Mouse (Mus musculus): ENCODE measurements at regions not wholly inside any gene's neighbourhood (a gene's known extent, or its start where the extent isn't known, plus 50 kb on each side); places are given as distances from the start of the nearest gene placed in this dataset.
"Not testable (repeated sequence)": the region's sequence is repeated elsewhere in the genome, so short reads cannot be mapped to it uniquely, and the experiment has no call there.

DNA sequence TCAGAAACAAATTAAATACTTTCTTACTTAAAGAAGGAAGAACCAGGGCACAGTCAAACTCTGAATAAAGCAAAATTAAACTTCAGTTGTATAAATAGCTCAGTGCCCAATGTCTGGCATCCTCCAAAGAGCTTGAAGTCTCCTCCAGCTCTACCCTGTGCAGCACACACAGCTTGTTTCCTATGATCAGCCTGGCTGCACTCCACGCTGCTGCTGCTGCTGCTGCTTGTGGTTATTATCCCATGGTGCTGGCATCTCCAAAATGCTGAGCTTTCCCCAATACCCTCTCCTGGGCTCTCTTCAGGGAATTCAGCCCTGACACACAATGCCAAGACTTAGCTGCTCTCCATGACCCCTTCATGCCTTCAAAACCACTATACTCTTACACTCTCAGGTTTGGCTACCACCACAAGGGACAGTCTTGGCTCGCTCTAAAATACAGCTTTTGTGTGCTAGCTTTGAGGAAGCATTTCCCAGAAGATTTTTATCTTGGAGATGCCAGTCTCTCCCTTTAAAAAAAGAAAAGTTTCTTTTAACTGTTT is 121.0 kb downstream of the Rab10 start:
- DNase-seq (ENCODE audit: low spot score): not testable (repeated sequence)

DNA sequence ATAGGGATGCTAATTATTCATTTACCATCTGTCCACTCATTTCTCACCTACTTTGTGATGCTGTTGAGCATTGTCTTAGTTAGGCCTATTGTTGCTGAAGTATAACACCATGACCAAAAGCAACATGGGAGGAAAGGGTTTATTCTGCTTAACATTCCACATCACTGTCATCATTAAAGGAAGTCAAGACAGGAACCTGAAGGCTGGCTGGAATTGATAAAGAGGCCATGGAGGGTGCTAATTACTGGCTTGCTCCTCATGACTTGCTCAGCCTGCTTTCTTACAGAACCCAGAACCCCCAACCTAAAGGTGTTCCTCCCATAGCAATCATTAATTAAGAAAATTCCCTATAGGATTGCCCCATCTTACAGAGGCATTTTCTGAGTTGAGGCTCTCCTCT is 121.6 kb downstream of the Rab10 start:
- no peak for DNase-seq (ENCODE audit: low spot score)

DNA sequence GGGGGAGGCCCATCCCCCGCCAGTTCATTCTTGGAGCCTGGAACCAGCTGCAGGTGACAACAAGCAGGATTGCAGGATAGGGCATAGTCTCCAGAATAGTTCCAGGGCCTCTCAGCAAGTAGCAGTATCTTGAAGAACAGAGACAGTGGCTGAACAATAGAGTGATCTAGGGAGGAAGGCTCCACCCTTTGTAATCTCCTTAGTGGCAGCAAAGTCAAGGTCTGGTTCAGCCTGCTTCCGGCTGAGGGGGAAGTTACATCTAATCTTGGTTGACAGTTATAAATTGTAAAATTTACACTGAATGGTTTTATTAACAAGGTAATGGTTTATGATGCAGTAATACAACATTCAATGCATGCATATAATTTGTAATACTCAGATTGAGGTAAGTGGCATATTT is 136.4 kb downstream of the Rab10 start:
- DNase-seq (ENCODE audit: low spot score): no peak

DNA sequence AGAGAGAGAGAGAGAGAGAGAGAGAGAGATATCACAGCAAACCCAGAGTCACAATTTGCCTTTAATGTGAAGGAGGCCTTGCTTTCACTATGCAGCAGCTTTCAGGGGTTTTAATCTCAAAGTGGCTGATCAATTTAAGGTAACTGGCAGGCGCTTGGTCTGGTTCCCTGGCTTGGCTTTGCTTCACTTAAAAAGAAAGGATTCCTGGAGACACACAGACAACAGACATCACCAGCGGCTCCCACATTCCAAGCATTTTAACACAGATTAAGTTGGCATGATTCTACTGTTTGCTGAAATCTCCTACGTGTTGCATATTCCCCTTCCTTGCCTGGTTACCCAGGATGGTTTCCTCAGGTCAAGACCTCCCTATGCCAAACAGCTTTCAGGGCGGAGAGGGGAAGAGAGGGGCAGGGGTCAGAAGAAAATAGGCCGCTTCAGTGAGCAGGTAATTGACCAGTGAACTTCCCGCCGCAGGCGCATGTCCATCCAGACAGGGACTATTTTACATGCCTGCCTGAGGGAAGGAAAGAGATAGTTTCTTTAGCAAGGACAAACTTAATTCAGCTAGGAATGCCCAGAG is 140.0 kb downstream of the Rab10 start:
- DNase-seq (ENCODE audit: low spot score): not testable (repeated sequence)

DNA sequence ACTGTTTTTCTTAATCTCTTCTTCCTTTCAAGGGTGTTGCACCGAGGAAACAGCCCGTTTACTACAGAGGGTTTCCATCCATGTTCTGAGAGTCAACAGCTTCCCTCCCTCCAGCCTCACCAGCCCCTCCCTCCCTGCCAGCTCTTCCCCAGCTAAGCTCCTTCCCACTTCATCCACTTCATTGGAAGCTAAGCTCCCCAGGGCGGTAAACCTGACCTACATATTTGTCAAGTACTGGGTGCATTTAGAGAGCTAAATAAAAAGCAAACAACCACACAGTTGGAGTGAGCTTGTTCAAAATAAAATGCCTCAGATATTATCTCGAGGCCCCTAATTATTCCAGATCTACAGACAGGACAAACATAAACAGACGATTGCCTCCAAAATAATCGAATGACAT is 148.1 kb downstream of the Rab10 start:
- DNase-seq (ENCODE audit: low spot score): not testable (repeated sequence)

DNA sequence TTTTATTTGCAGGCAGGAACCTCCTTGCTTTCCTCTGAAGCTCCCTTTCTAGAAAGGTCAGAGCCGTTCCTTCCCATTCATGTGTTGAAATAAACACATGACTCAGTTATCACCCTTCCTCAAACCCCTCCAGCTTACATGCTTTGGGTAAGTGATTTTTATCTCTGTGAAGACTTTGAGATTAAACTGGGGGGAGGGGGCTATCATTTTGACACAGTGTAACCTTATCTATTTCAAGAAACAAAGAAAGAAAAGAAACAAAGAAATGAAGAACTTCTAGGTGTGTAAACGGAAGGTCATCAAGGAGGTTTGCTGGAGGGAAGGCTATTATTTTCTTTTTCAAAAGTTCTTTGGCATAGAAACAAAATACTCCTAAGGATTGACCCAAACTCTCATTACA is 151.0 kb downstream of the Rab10 start:
- DNase-seq (ENCODE audit: low spot score): not testable (repeated sequence)

DNA sequence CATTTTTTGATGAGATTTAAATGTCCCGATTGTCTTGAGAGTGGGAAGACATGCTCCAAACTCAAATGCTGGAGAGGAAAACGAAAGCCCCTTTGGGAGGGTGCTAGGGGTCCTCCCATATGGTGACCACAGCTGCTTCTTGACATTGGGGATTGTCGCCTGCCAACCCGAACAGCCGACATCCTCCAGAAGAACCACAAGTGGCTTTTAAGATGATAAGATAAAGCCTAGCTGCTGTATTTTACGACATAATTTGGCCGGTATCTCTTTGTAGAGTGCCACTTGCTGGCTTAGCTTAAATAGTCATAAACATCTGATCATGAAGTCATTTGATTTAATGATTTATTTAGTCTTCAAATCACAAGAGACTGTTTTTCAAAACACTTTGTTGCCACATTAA is 156.1 kb downstream of the Rab10 start:
- DNase-seq (ENCODE audit: low spot score): not testable (repeated sequence)

DNA sequence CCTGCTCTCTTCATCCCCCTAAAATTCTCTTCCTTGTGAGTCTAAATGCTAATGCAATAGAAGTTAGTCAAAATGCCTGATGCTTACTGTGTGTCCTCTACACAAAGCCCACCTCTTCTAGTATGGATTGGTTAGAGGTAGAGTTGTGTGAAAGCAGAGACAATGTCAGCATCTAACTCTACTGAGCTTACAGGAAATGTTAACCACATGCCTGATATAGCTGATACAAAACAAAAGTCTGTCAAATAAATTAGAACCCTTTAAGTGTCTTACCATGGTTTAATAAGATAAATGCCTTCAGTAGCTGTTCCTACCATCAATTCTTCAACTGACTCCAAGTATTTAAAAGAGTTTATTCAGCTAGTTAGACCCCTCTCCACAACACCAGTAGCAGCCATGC is 177.2 kb downstream of the Rab10 start:
- not testable (repeated sequence) for DNase-seq (ENCODE audit: low spot score)

DNA sequence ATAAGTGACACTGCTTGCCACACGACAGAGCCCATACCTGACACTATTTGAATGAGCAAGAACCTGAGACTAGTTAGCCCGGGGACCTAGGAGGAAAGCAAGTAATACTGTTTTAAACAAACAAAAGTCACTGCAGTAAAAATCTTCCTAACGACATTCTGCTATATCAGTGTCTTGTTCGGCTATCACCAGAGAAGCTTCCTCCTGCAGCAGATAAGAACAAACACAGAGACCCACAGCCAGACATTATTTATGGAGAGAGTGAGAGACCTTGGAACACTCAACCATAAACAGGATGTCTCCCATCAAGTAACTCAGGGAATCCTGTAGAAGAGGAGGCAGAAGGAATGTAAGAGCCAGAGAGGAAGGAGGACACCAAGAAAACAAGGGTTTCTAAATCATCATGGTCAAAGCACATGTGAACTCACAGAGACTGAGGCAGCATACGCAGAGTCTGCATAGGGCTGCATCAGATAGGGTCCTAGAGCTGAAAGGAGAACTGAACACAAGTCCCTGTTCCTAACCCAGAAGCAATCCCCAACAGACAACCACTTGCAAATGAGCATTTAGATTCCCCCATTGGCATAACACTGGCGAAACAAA is 178.5 kb downstream of the Rab10 start:
- DNase-seq (ENCODE audit: low spot score): not testable (repeated sequence)

DNA sequence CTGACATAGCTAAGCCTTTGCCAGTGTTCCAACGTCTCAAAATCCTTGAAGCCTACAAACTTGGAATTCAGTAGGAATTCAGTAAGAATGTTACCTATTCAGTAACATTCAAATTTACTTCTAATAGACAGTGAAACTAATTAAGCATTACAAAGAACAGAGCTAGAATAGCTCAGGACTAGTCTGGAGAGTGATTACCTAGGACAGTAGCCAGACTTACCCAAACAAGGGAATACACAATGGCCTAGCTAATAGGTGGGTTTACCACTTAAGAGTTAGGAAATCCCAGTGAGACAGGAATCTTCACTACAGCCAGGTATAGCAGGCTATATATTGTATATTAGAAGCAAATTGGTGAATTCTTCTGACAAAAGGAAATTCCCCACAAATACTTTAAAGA is 182.4 kb downstream of the Rab10 start:
- DNase-seq (ENCODE audit: low spot score): not testable (repeated sequence)

DNA sequence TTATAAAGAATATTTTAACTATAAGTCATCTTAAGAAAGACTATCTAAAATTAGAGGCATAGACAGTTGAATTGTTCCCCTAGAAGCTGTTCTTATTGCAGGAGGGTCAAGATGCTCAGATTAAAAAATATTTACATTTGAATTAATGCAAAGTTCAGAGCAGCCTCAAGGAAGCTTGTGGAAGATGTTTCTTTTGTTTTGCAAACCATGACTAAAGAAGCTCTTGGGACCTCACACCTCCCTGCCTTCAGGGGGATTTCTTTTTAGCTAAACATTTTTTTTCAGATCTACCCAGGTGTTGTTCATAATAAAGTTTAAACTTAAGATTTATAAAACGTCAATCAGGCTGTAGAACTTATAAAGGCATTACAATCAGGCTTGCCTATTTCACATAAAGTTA is 185.7 kb downstream of the Rab10 start:
- DNase-seq (ENCODE audit: low spot score): no peak

DNA sequence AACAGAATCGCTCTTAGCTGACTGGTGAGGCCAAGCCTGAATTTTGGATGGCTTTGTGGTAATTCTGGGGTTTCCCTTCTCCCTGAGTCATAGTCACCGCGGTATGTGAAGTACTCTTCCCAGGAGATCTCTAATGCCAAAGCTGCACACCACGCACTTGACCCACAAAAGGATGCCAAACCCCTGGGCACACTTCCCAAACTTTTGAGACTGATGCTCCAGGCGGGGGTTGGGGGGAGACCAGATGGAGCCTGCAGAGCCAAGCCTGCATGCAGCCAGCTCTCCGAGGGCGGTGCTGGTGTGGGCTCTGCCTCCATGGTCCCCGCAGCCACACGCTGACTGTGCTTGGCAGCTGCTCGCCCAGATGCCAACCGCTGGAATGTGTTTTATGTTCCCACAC is 199.2 kb downstream of the Rab10 start:
- DNase-seq (ENCODE audit: low spot score): not testable (repeated sequence)

DNA sequence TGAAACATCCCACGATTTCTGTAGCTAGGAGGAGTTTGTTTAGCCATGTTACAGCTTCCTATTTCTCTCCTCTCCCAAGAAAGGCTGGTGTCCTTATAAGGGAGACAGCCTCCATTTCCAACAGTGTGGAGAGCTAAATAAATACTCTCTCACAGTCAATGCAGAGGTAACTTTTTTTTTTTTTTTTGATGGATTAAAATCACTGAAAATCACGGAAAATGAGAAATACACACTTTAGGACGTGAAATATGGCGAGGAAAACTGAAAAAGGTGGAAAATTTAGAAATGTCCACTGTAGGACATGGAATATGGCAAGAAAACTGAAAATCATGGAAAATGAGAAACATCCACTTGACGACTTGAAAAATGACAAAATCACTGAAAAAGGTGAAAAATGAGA is 200.1 kb downstream of the Rab10 start:
- peak; percentile 44 for DNase-seq (ENCODE audit: low spot score)

DNA sequence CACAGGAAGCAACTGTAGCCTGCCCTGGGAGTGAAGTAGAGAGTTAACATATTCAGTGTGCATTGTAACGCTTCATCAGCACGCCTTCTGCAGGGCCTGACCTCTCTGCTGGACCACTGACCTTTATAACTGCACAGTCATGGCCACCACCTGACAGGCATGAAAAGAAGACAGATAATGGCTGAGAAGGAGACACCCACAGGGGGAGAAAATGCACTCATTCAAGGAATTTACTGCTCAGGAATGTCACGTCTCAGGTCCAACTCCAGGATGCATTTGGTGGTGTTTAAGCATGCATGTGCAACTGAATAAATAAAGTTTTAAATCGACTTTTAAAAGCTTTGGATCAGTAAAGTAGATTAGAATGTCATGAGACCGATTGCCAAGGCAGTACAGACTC is 207.8 kb downstream of the Rab10 start:
- DNase-seq (ENCODE audit: low spot score): not testable (repeated sequence)

DNA sequence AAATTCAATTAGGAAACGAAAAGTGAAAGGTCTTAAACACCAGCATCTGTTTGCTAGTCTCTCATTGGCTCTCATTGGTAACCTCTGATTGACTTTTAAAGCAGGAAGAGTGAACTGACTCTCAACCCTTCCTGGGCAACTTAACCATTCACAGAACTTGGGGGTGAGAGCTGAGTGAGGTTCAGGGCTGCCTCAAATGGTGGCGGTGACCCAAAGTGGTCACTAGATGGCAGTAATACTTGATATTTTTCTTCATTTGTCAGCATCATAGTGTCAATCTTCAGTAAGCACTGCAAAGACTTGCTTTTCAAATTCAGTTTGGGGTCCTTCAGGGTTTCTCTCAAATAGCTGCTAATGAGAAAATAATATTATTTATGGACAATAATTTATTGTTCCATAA is 211.6 kb downstream of the Rab10 start:
- DNase-seq (ENCODE audit: low spot score): not testable (repeated sequence)

DNA sequence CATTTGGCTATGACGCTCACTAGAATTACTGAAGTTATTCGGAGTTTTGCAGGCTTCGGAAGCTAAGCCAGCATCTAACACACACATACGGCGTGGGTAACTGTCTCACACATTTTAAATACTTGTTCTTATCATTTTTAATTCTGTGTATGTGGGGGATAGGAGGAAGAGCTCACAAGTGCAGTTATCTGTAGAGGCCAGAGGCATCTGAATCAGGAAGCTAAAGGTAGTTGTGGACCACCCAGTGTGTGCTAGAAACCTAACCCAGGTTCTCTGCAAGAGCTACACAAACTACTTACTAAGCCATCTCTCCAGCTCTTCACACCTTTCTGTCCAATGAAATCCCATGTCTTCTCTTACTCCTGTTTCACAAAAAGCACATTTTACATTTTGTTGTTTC is 215.3 kb downstream of the Rab10 start:
- no peak for DNase-seq (ENCODE audit: low spot score)

DNA sequence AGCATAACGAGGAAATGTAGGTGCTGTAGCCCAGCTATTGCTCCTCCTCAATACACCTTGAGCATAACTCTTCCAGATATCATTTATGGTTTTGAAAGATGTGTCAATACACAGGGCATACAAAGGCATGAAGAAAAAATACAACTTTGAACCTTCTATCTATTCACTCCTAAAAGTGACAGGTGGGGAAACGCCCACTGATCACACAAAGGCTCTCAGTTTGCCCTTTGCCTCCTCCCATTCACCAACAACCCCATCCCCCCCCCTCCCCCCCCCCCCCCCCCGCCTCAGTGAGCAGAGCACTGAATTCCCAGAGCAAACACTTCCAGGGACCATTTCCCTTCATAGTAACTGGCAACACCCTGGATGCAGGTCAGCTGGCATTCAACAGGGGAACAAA is 216.8 kb downstream of the Rab10 start:
- not testable (repeated sequence) for DNase-seq (ENCODE audit: low spot score)

DNA sequence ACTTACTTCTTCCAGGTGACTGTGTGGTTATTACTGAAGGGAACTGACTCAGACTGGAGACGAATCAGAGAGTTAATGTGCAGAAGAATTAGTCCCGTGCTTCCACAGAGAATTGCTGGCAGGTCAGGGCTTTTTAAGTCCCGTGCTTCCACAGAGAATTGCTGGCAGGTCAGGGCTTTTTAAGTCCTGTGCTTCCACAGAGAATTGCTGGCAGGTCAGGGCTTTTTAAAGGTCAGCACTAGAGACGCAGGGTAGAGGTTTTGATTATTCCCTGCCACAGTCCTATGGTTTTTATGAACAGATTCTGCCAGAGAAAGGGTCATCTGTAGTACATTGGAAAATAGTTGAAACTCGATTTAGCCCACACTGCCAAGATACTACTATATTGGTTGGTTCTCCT is 260.2 kb downstream of the Rab10 start:
- DNase-seq (ENCODE audit: low spot score): not testable (repeated sequence)

DNA sequence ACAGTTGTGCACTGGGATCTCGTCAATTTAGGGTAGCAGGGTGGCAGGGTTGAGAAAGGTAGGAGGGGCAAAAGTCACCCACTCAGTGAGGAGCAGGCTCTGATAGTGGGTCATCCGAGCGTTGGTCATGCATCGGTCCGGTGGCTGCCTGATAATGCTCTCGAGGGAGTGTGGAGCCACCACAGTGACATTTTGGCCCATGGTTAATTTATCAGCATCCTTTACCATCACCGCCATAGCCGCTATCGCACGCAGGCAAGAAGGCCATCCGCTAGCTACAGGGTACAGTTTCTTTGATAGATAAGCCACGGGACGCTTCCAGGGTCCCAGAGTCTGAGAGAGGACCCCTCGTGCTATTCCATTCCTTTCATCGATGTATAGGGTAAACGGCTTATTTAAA is 291.3 kb downstream of the Rab10 start:
- not testable (repeated sequence) for DNase-seq (ENCODE audit: low spot score)

DNA sequence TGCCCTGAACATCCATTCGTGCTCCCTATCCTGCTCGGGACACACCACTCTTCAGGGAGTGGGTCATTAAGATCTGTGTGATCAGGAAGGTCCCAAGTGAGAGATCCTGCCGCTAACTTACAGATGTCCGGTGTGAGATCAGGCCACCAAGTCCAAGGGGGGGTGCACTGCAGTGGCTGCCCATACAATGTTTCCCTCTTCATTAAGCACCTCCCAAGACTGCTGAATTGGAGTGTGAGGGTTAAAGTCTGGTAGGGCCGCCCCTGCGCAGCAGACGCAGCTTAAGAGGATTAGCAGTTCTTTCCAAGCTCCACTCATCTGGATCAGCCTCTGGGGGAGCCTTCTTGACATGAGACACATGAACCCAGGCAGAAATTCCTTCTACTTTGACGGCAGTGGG is 293.0 kb downstream of the Rab10 start:
- not testable (repeated sequence) for DNase-seq (ENCODE audit: low spot score)
